Mouse (Mus musculus): ENCODE results near the gene Irx6.

Gene Irx6

DNA sequence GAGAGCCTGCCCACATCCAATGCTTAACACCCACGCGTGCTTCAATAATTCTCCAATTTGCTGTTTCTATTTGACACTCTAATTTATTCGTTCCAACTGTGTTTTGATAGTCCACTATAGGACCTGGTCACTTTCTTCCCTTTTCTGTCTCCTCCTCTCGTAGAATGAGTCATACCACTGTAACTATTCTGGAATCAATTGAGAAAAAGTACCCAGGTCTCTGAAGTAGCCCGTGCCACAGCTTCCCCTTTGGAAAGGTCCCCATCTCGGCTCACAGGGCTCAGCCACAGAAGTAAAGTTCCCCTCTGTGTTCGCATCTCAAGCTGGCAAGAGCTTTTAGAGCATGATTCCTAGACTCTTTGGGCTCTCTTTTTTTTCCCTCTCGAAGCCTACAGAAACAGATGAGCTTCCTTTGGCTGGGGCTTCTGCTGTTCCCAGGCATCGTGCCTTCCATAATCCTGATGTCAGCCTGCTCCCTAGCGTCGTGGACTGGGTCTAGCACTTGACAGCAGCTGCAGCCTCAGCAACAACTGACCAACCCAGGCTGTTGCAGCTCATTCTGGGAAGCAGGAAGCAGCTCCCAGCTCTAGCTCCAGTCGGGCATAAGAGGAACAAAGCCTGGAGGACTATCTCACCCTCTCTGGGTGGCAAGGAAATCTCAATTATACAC is 47.3 kb downstream of the Irx6 start:
- peak; percentile 65 for DNase-seq (ENCODE audit: extremely low spot score, low spot score)

DNA sequence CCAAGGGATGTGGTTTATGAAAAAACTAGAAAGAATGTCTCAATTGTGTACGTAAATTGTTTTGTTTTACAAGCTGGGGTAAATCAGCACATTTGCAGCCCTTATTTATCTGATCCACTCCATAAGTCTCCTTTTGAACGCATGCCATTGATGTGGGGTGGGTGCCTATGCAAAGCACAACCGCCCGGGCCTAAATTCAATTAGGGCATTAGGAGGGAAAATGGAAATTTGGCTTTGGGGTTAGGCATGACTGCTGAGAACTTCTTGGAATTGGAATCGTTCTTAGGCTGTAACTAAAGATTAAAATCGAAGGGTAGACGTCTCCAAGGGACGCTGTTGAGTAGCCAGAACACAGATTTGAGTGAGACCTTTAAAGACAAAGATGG is 47.8 kb downstream of the Irx6 start:
- no peak for DNase-seq (ENCODE audit: extremely low spot score, low spot score)

DNA sequence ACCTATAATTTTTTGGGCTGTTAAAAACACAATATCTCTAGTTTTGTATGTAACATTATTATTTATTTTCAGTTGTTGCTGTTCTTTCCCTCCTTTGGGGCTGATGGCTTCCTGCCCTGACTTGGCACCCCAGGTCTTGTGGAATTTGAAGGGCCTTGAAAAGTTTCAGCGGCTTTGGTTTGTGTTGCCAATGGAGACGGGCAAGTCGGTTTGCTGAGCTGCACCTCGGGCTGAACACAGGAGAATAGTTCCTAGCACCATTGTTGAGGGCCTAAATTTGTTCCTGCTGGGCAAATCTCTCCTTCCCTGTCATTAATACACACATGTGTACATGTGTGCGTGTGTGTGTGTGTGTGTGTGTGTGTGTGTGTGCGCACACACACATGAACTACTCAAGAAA is 49.2 kb downstream of the Irx6 start:
- peak; percentile 48 for DNase-seq (ENCODE audit: extremely low spot score, low spot score)

DNA sequence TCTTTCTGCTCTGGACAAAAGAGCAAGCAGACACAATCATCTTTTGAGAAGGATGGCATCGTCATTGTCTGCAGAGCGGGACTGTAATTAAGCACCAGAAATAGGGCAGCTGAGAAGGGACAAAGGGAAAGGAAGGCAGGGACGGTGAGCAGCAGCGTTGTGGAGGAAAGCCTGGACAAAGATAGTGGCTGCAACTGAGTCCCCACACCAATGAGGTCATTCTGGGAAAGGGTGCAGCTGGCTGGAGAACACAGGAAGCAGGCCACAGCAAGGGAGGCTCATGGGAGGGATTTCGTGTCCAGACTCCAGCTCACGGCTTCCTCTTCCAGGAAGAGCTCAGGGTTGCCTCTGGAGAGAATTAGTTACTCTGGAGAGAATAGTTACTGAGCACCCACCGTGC is 49.9 kb downstream of the Irx6 start:
- DNase-seq (ENCODE audit: extremely low spot score, low spot score), result peak; percentile 23

DNA sequence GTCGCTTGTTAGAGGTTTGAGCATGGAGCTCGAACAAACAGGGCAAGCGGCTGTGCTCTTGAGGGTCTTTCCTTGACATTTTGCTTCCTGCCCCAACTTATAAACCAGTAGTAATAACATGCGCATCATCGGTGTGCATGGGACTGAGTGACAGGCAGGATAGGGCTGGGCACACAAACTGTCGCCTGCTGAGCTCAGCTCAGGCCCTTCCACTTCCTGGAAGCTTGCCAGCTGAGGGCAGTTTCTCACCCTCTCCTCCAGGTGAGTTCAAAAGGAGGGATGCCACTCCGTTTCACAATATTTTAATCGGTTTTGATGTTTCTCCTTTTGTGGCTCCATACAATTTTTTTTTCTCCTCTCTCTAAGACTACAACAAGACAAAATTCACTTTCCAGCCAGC is 50.3 kb downstream of the Irx6 start:
- no peak for DNase-seq (ENCODE audit: extremely low spot score, low spot score)
